Mouse (Mus musculus) skeletal muscle tissue, postnatal 0 days (tissue): ENCODE measurements around the gene Insl6. TPM values are rescaled to one million over a fixed set of nuclear protein-coding genes. Genes with fewer than 3 reads are reported as not detected.

Source experiments
- polyA plus RNA-seq: library from polyadenylated mRNA; unstranded; fragments of >200 nt; fragmentation: Nextera tagmentation; extraction: Ambion mirVana; gene quantifications from 2 replicates; pipeline ENCODE4 v1.2.1, GENCODE M21; 2015

Gene Insl6
- polyA plus RNA-seq, result 4.1 and 5.4 TPM in 2 replicates

GRCm38 (mm10) chr19:29325053-29325851 is at the start of gene Insl6:
Insl6 (minus strand) TSS chr19:29325356.

GRCm38 (mm10) chr19:29366969-29367622 is 41.9 kb upstream of the Insl6 start, which contains the start of the genes Plgrkt and Cd274:
Plgrkt (minus strand) TSS chr19:29367390.
Cd274 (plus strand) TSS chr19:29367455.

GRCm38 (mm10) chr19:29334068-29334745 is 9.1 kb upstream of the Insl6 start, which contains the start of gene Rln1:
Rln1 (minus strand) TSS chr19:29334670.

Other genes starting within 250 kb of the Insl6 start
- 19.1 and 26.3 TPM in 2 replicates for gene Rcl1, start 224.0 kb downstream of the Insl6 start, polyA plus RNA-seq
- 4.1 and 5.0 TPM in 2 replicates for gene Jak2, start 73.5 kb downstream of the Insl6 start, polyA plus RNA-seq
- gene Rln1, start 9.3 kb upstream of the Insl6 start, polyA plus RNA-seq, result 0.97 and 1.0 TPM in 2 replicates
- 60.4 and 81.3 TPM in 2 replicates for gene Plgrkt, start 42.0 kb upstream of the Insl6 start, polyA plus RNA-seq
- gene Cd274, start 42.1 kb upstream of the Insl6 start, polyA plus RNA-seq, result 0.37 and 1.1 TPM in 2 replicates
- gene Pdcd1lg2, start 85.6 kb upstream of the Insl6 start, polyA plus RNA-seq, result not detected in 2 replicates
- 8.4 and 10.9 TPM in 2 replicates for gene Ric1, start 196.9 kb upstream of the Insl6 start, polyA plus RNA-seq